Mouse (Mus musculus) small intestine, adult 2 months (tissue): ENCODE measurements around the gene Rabgap1l. TPM values are rescaled to one million over a fixed set of nuclear protein-coding genes. Genes with fewer than 3 reads are reported as not detected.
"Not testable (repeated sequence)": the region's sequence is repeated elsewhere in the genome, so short reads cannot be mapped to it uniquely, and the experiment has no call there.

Experiments
- H3K27ac ChIP-seq: fragments of 200-500 bp; 2 replicates; pipeline ENCODE4 v1.5.1; 2012; ENCODE audit warnings: low read depth, low read length, control low read depth, inconsistent platforms; ENCODE audit not compliant: insufficient read depth
- H3K27me3 ChIP-seq: fragments of 200-500 bp; 2 replicates; pipeline ENCODE4 v1.6.1; 2012; ENCODE audit warnings: mild to moderate bottlenecking, moderate library complexity, low read length, inconsistent platforms; ENCODE audit not compliant: control insufficient read depth, insufficient read depth
- H3K36me3 ChIP-seq: fragments of 200-500 bp; 2 replicates; pipeline ENCODE4 v1.6.1; 2012; ENCODE audit warnings: mild to moderate bottlenecking, low read length, control low read depth, inconsistent platforms; ENCODE audit not compliant: control insufficient read depth, insufficient read depth
- H3K4me1 ChIP-seq: fragments of 200-500 bp; 2 replicates; pipeline ENCODE4 v1.6.1; 2012; ENCODE audit warnings: low read length, inconsistent platforms, mixed read lengths; ENCODE audit not compliant: control insufficient read depth, insufficient read depth, insufficient read length
- H3K4me3 ChIP-seq: fragments of 200-500 bp; 2 replicates; pipeline ENCODE4 v1.5.1; 2012; ENCODE audit warnings: low read depth, mild to moderate bottlenecking, control low read depth, inconsistent platforms, low read length, moderate library complexity
- CTCF ChIP-seq: fragments of 200-500 bp; IDR thresholded peaks from 2 replicates; pipeline ENCODE4 v1.5.1; 2012; ENCODE audit warnings: low read depth, mild to moderate bottlenecking, control low read depth, inconsistent platforms, low read length, moderate library complexity, mixed read lengths; ENCODE audit not compliant: insufficient replicate concordance, insufficient read length; ENCODE audit errors: extremely low read depth
- POLR2A ChIP-seq: fragments of 200-500 bp; IDR thresholded peaks from 2 replicates; pipeline ENCODE4 v1.6.1; 2012; ENCODE audit warnings: low read depth, mild to moderate bottlenecking, control low read depth, inconsistent platforms, low read length, moderate library complexity
- WGBS: fragments of 180-500 bp; shearing (Covaris S2); methylation state at CpG from one replicate; pipeline ENCODE4 v1.1.7; 2018; 5-methylcytosine and 5-hydroxymethylcytosine counted together
- polyA plus RNA-seq: library from polyadenylated mRNA; depleted of rRNA; stranded (reverse); fragments of >200 nt; gene quantifications from 2 replicates; pipeline ENCODE4 v1.2.3, GENCODE M21; 2012

The Rabgap1l gene
- polyA plus RNA-seq, 1 experiment: 4.9 TPM

- 95% methylated on average over 3 of the region's 3 CpGs for WGBS
- Histone ChIP-seq H3K4me3 (no peak overlapping the region), H3K4me1 (no peaks in the 10 kb centered on the region), H3K36me3 (no peaks in the 10 kb centered on the region), H3K27ac (no peak overlapping the region), H3K27me3 (no peaks in the 10 kb centered on the region)
- TF ChIP-seq CTCF (peak; percentile 44; the same call in 1 of the 2 replicates), POLR2A (no peak)
Measured at GRCm38 (mm10) chr1:160645416-160645815, 147.6 kb downstream of the Rabgap1l start.

DNA sequence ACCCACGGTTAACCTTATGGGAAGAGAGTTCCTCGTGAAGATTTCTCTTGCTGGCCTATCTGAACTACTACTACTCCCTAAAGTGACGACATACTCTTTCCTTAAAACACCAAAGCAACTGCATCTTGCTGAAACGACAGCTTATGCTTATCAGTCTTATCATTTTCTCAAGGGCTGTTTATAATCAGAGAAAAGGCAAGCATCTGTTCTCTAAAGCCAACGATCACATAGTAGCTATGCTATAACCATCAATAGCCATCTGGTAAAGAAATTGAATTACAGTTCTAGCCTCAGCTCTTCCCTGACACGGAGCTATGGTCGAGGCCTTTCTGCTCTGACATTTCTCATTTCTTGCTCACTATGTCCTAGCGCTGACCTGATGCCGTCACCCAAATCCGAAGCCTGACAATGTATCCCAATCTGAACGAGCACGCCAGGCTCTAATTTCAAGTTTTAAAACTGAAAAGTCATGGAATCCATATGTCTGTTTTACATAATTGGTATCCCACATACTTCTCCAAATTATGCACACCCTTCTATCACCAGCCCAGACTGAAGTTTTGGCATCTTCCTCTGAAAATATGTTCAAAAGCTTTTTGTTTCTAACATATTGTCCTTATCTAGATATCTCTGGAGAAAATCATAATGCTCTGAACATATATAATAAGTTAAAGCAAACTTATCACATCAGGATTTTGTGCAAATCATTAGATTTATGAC, 164.6 kb downstream of the Rabgap1l start:
- Histone ChIP-seq H3K4me1 (no peaks in the 10 kb centered on the region), H3K36me3 (no peaks in the 10 kb centered on the region), H3K27ac (no peak overlapping the region), H3K27me3 (no peaks in the 10 kb centered on the region), H3K4me3 (no peak overlapping the region)
- WGBS: 83% methylated on average over 12 of the region's 12 CpGs
- no peak for TF ChIP-seq POLR2A
- no peak for TF ChIP-seq CTCF

DNA sequence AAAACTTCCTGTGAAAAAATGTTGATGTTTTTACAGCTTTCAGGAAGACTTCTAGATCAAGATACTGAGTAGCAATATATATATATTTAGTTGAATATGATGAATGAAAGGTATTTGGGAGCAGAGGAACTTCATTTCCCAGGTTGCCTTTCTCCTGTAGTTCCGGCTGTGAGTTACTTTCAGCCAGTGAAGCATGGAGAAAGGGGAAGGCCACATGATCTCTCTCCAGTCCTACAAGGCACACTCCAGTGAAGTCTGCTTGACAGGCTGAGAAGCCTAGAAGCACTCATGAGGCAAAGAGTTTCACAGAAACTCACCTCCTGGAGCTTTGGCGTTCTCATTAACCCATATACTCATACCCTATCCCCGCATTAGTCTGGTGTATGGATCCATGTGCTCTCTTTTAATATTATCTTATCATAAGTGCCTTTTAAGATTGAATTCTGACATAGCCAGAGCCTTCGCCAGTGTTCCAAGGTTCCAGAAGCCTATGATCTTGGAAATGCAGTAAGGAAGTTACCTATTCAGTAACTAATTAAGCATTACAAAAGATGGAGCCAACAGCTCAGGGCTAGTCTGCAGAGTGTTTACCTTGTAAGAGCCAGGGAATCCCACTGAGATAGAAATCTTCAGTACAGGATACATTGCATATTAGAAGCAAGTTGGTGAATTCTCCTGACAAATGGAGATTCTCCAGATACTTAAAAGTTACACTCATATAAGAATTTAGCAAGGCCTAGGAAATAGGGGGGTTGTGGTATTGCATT, 168.5 kb downstream of the Rabgap1l start:
- H3K27me3 ChIP-seq, H3K4me1 ChIP-seq, H3K27ac ChIP-seq, H3K36me3 ChIP-seq, H3K4me3 ChIP-seq: not testable (repeated sequence)
- 83% methylated on average over 4 of the region's 4 CpGs for WGBS

DNA sequence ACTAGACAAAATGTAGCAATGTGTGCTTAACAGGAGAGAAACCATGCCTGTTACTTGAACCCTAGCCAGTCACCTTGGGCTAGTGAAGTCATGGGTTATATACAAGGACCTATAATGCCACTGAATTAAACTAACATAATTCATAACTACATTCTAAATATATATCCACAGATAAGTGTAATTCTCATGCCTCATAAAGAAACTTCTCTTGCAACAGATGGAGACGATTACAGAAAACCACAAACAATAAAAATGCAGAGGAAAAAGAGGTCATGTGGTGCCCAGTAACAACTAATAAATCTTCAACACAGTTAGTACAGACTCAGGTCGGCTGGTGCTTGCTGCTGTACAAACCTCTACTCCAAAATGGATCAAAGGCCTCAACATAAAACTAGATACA, 174.8 kb downstream of the Rabgap1l start:
- Histone ChIP-seq H3K27me3 (no peaks in the 10 kb centered on the region), H3K36me3 (no peaks in the 10 kb centered on the region), H3K27ac (no peak overlapping the region), H3K4me1 (no peaks in the 10 kb centered on the region), H3K4me3 (no peak overlapping the region)
- 61% methylated on average over 2 of the region's 2 CpGs for WGBS
- TF ChIP-seq POLR2A: no peak
- TF ChIP-seq CTCF: no peak

DNA sequence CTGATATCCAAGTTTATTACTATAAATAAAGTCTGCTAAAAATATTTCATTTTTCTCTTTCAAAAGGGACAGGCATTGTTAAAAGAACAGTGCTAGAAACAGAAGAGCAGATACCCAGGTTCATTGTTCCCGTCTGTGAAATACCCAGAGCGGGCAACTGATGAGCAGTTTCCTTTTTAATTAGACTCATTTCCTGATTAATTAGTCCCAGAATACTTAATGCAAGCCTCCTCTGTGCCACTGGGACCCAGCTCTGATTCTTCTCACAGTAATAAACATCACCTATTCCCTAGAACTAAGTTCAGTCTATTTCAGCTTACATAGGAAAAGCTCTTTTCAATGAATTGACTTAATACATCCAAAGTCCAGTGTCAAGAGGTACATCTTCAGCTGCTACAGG, 186.6 kb downstream of the Rabgap1l start:
- Histone ChIP-seq H3K36me3 (no peaks in the 10 kb centered on the region), H3K27me3 (no peaks in the 10 kb centered on the region), H3K4me1 (no peaks in the 10 kb centered on the region), H3K4me3 (no peak overlapping the region), H3K27ac (no peak overlapping the region)
- WGBS: 84% methylated on average over 2 of the region's 2 CpGs
- no peak for TF ChIP-seq POLR2A
- no peak for TF ChIP-seq CTCF

GRCm38 (mm10) chr1:160603312-160603711, 189.7 kb downstream of the Rabgap1l start:
- H3K27me3 ChIP-seq, H3K4me1 ChIP-seq, H3K36me3 ChIP-seq, H3K27ac ChIP-seq, H3K4me3 ChIP-seq: not testable (repeated sequence)

DNA sequence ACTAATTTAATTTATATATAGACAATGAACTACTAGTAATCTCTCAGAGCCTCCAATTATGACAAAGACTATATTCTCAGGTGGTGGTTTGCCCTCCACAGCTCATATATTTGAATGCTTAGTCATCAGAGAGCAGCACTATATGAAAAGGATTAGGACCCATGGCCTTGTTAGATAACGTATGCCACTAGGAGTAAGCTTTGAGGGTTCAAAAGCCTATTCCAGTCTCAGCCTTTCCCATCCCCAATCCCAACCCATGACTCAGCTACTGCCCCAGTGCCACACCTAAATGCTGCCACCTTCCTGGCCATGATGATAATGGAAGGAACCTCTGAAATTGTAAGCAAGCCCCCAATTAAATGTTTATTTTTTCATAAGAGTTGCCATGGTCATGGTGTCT, 195.6 kb downstream of the Rabgap1l start:
- Histone ChIP-seq H3K27ac (no peak overlapping the region), H3K27me3 (no peaks in the 10 kb centered on the region), H3K4me3 (no peak overlapping the region), H3K36me3 (no peaks in the 10 kb centered on the region), H3K4me1 (no peaks in the 10 kb centered on the region)
- WGBS: 92% methylated on average over 1 of the region's 1 CpGs
- TF ChIP-seq CTCF: no peak

- no peaks in the 10 kb centered on the region for H3K36me3 ChIP-seq
- H3K27me3 ChIP-seq: no peaks in the 10 kb centered on the region
- no peak for TF ChIP-seq CTCF
- TF ChIP-seq POLR2A: no peak
- no peaks in the 10 kb centered on the region for H3K4me1 ChIP-seq
- H3K4me3 ChIP-seq: no peak overlapping the region
- no peak overlapping the region for H3K27ac ChIP-seq
- 94% methylated on average over 3 of the region's 3 CpGs for WGBS
Measured at GRCm38 (mm10) chr1:160596948-160597270, 196.1 kb downstream of the Rabgap1l start.
